Mouse (Mus musculus) fibroblast of lung, adult 2 months (primary cell): ENCODE results near the gene Dip2c.

Experiments
- DNase-seq: peaks from one replicate; pipeline ENCODE4 v3.0.0-alpha.2; 2011; ENCODE audit warnings: low read depth

Gene Dip2c

DNA sequence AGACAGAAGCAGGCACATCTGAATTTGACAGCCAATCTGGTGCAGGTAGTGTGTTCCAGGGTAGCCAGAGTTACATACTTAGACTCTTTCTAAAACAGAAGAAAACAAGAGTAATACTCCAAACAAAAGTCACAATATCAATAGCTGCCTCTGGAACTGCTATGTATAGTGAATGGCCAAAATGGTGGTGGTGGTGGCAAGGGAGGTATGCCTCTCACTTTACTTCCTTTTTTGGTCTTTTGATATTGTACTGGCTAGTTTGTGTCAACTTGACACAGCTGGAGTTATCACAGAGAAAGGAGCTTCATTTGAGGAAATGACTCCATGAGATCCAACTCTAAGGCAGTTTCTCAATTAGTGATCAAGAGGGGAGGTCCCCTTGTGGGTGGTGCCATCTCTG lies 148.1 kb downstream of the Dip2c start:
- DNase-seq = no peak

DNA sequence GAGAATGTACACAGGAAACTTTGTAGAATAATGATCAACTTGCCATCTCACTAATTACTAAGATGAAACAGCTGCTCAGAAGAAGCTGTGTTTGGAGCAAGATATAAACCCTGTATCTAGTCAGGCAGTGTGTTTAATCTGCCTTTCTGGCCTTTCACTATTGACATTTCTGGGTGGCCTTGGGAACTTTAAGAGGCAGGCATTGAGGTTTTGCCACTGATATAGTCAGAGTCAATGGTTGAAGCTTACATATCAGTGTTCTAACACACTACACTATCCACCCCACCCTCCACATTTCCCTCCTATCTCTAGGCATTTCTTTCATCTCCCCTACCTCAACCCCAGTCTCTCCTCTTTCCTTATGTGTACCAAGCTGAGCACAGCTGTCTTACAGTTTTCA lies 149.9 kb downstream of the Dip2c start:
- no peak for DNase-seq

DNA sequence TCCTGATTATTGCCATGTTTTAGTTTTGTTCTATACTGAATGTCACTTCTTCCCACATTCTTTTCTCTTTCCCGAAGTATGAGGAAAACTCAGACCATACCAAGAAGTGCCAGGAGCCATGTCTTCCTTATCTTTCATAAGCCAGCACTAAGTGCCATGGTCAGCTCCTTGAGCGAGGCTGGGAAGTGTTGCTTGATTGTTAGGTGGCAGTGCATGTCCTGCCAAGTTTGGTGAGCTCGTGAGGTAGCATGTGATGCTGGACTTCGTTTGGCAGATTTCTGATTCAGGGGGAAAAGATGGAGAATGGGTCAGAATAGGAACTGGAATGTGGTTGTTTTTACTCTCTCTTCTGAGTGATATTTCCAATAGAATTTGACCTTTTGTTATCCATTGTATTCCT lies 150.5 kb downstream of the Dip2c start:
- no peak for DNase-seq

DNA sequence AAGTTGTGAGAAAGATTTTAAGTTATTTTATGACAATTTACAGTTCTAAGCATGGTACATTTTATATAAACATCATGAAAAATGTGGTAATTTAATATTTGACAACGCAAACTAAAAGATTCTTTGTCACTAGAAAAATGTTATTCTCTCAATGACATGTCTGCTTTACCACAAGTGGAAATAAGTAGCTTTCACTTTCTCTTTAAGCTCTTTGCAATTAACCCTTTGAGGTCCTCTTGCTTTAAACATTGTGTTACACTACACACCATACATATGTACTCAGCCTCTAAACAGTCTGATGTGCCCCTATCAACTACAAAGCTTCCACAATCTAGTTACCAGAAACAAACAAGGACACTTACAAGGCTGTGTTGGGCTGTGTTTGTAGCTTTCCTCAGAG lies 153.6 kb downstream of the Dip2c start:
- DNase-seq = no peak

DNA sequence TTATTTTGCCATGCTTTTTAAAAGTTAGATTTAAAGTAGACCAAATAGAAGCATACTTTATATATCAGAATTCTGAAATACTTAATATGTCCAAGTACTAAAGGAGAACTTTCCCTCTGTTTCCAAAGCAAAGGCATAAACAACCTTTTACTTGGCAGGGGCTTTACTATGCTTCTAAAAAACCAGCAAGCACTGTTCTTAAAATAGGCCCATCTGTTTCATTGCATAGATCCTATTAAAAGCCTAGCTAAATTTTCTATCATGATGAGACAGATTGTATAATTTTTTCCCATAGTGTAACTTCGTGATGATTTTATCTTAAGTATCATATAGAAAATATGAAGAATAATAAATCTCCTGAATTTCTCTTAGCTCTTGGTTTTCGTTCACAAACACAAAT lies 154.4 kb downstream of the Dip2c start:
- no peak for DNase-seq

DNA sequence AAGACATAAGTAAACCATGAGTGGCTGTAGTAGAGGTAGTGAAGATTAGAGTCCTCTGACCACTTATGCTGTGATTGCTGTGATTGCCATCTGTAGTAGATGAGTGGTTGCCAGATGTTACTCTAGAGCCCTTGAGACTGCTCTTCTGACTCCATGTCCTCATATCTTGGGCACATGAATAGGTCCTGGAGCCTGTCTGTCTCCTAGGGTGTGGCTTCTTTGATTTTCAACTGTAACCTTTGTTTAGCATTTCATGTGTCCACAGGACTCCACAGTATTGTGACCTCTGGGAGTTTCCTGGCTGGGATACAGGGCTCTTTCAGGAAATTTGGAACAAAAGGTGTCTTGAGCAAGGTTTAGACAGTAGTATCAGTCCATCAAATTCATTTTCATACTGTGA lies 155.1 kb downstream of the Dip2c start:
- no peak for DNase-seq

DNA sequence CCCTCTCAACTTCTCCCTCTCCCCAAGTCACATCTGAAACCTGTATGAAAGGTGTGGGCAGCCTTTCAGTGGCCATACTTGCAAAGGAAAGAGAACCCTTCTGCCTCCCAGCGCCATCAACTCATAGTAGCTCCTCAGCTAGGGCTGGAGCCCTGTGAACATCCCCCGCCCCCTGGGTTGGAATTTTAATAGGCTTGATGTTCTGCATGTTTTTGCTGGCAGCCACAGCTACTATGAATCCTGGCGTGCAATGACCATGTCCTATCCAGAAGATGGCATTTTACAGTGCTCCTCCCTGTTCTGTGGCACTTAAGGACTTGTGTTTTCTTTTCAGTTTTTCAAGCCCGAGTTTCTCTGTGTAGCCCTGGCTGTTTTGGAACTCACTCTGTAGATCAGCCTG lies 166.7 kb downstream of the Dip2c start:
- DNase-seq = no peak

DNA sequence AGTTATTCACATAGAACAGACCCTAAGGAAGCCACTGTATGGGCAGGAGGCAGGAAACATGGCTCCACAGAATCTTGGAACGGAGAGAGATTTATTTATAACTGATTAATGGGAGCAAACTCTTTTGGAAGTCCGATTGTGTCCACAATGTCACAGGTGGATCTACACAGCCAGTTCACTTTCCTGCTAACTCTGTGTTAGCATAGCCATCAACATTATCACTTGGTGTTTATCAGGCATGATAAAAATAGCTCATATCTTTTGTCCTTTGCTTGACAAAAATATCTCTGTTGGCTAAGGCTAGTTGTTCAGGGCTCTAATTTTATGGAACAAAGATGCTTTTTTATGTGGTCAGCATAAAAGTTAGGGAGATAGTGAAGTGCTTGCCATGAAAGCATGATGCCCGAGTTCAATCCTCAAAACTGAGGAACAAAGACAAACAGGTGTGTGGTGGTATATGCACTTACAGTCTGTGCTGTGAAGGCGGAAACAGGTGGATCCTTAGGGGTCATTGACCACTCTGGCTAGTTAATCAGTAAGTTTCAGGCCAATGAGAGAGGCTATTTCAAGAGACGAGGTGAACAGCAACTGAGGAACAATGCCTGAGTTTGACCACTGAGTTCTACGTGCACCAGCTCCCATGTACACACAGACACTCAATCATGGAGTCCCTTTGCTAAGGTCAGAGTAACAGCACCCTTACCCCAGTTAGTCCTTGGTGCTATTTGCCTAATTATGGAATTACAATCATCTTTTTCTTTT lies 169.4 kb downstream of the Dip2c start:
- DNase-seq = no peak

DNA sequence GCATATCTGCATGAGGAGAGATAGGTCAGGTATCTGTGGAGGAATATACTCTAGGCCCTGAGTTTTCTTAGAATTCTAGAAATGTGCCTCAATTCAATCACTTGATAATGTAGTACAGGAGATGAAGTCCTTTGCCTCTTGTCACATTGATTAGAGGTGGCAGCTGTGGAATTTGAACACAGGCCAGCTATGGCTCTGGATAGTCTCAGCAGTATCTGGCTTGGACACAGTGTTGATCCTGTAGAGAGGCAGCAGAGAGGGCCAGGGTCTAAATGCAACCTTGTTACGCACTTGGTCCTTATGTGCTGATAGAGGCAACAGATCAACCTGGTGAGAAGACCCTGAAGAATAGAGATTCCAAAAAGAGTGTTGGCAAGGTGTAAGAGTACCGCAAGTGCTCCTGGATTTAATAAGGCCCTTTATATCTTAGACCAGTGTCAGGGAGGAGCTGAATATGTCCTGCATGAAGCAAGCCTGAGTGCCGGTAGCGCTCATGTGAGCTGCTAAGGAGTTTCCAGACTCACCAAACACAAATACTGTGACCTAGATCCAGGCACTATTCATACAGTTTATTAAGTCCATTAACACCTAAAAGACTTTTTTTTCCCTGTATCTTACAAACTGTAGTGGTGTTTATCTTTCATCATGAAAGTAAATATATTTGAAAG lies 170.3 kb downstream of the Dip2c start:
- DNase-seq = no peak

DNA sequence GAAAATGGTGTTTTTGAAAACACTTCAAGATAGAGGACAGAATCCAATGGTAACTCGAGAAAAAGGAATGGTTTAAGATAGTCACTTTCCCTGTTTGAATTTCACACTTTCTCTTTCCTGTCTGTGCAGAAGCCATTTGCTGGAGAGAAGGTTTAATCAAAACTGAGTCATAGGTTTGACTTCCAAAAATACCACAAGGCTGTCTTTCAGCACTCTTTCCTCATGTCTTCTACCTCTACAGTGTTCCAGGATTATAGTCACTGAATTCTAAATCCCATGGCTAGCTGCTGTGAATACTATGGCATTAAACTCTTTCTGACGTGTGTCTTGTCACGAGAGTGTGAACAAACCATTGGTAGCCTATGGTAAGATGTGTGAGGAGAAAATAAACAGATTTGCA lies 173.9 kb downstream of the Dip2c start:
- no peak for DNase-seq

DNA sequence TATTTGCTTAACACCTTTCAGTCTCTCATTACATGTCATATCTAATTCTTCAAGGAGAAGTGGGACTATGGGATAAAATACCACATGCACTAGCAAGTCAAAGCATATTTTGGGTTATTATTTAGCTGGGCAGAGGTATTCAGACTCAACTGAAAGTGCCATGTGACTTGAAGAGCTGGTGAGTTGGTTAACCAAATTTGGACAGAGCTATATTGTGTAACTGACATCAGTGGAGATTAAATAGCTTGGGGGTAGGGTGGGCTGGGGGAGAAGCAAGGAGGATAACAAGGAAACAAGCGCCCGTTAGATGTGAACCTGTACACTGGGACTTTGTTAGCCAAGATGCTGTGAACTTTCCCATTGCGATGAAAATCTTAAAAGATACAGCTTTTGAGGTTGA lies 175.6 kb downstream of the Dip2c start:
- no peak for DNase-seq

DNA sequence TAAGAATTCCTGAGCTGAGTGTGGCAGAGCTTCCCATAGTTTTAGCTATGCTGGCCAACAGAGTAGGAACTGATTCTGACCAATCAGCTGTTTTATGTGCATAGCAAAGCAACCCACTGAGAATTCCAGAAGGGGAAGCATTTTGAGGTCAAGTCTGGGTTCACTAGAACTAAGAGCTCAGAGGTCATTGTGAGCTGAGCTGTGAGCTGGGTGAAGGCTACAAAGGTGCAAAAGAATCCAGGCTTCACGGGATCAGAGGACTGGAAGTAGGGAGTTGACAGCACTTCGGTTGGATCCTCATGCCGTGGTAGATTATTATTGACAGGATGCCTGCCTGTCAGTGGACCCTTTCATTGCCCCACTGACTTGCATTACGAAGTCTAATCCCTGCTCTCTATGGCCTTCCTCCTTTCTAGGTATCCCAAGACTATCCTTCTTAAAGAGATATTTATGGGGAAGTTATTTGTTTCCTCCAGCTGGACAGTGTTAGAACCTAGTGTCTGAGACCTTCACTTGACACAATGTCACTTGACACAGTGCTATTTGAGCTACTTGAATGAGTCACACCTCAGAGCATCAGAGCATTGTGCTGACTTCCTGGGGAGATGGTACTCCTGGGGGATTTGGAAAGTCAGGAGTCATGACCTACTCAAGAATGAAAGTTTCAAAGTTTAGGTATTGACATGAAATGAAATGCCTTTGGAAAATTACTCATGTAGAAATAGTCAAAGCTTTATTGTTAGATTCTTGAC lies 178.3 kb downstream of the Dip2c start:
- DNase-seq = no peak

DNA sequence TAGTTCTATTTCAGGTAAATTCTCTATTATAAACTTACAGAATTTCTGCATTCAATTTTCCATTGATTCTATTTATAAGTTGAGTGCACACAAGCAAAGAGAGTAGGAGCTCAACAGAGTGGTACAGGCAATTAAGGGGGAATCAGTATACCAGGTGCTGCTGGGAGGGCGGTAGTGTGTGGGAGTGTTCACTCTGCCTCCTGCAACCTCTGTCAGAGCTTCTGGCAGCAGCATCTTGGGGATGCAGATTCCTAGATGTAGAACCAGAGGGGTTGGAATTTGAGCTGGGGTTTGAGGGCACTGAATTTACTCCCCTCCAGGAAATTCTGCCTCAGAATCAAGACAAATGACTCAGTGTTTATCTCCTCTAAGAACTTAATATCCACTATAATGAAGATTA lies 179.7 kb downstream of the Dip2c start:
- DNase-seq = no peak

DNA sequence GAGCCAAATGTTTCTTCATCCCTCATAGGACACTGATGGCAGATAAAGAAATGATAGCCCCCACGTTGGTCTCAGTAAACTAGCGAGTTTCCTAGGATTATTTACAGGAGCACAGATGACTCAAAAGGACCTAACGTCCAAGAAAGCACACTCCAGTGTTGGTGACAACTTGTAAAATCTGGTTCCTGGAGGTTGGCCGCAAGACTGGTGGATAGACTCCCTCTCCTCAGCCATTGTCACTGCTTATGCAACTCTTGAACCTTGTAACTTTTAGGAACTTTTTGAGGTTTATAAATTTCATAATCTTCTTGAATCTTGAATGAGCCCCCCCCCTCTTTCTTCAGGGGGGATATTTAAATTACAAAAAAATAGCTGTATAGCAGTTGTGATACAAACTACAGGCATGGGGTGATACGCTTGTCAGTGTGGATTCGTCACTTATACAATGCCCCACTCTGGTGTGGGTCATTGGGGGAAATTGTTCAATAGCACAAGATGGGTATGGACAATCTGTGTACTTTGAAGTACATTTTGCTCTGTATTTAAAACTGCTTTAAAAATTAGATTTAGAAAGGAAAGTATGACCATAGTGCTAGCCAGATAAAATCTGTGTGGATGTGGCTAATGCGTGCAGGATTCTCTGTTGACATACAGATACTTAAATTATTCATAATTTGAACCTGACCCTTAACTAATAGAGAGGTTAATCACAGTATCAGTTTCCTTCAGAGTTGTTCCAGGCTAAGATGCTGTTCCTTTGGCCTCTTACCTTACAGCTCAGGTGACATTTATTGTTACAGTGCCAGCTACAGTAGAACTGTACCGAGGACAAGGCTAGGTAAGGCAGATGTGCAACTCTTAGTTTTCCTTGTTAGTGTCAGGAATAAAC lies 181.3 kb downstream of the Dip2c start:
- no peak for DNase-seq

DNA sequence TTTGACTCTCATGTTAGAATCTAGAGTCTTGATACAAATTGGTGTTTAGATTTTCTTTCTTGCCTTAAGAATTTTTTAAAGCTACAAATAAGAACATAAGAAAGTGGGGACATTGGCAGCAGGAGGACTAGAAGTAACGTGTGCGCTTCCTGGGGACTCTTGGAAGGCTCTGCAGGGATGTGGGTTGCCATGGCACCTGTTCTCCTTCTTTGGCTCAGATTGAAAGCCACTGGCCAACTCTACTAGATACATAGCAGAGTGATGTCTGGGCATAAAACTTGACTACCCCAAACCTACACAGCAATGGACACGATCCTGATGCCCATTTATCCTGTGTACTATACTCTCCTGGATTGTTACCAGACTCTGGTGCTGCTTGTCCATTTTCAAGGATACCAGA lies 188.1 kb downstream of the Dip2c start:
- no peak for DNase-seq

DNA sequence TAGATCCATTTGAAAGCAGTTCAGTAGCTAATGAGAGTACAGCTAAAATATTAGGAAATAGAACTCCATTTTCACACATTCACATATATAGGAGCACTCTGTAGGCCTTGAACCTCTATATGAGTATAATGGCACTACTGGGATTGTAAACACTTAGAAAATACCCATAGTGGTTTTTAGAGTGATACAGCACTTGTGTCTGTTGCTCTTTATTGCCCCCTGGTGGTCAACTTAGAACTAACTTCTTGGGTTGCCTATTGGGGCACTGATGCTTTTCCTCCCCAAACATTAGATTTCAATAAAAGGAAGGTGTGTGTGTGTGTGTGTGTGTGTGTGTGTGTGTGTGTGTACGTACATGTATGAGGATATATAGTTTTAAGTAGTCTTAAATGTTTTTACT lies 190.9 kb downstream of the Dip2c start:
- peak; percentile 24 for DNase-seq

DNA sequence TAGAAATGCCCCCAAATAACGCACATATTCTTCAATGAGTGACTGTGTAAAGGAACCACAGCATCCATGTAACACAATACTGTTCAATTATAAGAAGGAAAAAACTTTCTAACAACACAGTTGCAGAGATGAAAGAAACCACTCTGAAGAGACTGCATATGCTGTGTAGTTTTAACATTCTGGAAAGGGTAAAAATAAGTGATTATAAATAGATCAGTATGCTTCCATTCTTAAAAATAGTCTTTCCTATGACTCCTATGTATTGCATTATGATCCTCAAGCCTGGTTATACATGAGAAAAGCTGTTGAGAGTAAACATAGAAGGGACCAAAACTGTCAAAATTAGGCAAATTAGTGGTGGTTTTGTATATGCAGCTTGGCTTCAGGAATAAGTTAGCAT lies 197.1 kb downstream of the Dip2c start:
- DNase-seq = no peak

DNA sequence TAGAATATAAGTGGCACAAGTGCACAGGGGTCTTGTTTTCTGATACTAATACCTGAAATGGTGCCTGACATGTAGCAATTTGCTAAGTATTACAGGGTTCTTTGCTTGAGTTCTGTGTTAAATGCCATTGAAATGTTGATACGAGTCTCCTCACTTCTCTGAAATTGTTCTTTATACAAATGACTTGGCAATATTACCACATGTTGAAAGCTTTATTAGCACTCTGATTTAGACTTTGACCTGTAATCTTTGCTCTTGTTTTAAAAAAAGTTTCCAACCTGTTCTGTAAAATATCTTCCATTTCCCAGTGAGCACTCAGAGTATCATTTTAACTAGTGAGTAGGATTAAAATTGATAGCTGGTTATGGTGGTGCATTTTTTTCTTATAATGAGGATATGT lies 205.4 kb downstream of the Dip2c start:
- no peak for DNase-seq

DNA sequence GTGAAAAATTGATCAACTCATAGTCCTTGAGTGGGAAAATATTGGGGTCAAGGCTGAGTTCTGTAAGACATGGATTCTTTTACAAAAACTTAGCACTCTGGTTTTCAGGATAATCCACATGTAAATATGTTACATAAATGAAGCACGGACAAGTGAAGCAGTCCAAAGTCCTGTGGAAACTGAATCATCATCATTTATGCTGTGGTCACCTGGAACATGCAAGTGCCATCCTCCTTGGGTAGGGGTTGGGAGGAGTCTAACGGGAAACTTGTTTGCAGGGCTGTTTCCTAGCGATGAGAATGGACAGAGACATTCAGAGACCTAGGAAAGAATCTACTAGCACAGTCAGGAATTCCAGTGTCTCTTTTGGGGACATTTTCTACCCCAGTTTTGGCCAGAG lies 213.4 kb downstream of the Dip2c start:
- DNase-seq = no peak

DNA sequence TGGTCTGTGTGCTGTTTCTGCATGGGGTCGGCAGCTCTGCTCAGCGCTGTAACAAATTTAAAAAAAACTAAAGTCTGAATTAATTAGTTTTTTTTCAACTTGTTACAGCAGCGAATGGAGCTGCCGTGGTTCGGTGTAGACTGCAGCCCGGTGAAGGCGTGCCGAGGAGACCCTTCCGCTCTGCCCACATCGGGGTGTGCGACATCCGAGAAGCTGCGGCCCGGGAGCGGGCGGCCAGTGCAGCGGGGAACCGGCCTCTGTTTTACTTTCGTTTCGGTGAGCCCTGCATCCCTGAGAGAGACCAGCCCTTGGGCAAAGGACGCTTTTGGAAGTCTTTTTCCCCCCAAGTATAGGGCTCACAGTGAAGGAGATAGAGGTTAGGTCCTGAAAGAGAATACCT lies 218.4 kb downstream of the Dip2c start:
- DNase-seq = no peak

DNA sequence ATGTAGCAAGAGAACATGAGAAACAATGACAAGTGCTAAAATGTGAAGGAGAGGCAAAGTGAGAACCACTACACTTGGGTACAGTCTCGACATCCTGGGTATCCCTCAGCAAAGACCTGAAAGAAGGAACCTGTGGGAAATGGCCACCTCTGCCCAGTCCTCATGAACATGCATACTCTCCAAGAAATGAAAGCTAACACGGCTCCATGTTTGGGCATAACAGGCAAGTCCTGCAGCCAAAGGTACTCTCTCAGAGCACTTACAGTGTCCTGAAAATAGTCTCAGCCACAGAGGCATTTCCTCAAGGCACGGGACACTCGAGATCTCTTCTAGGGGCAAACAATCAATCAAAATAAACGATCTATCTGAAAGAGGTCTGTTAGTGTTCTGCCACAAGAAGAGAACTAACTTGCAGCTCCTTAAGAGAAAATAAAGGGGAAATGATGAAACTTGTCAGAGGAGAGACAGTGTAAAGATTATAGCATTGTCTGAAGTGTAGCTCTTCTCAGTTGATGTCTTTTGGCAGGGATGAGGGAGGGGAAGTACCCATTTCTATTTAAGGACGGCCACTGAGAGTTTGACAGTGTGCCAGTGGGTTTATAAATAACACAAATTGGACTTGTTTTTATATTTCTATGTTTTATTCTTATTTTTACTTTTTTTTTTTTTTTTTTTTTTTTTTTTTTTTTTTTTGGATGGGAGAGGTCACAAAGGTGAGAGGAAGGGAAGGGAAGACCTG lies 228.0 kb downstream of the Dip2c start:
- no peak for DNase-seq

DNA sequence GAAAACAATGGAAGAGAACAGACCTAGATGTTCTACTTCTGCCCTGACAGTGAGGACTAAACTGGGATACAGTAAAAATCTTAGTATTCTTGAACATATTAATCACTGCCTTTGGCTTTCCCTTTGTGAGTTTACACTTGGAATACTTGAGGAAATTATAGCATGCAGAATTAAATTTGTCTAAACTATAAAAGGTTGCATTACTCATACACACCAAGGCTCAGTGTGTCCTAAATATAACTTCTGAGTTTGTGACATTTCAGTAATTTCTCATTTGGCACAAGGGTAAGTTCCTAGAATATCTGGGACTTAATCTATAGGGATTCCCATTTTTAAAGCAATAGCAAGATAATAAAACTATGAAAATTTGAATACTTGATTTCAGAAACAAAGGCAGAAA lies 262.2 kb downstream of the Dip2c start:
- DNase-seq = no peak
